Mouse (Mus musculus) hematopoietic multipotent progenitor cell, adult 10-12 weeks (in vitro differentiated cells): ENCODE data around the gene Cth. TPM values are rescaled to one million over a fixed set of nuclear protein-coding genes. Genes with fewer than 3 reads are reported as not detected.

ENCODE experiments used
- polyA plus RNA-seq: library from polyadenylated mRNA; stranded (reverse); fragments of >175 nt; gene quantifications from 2 replicates; pipeline ENCODE4 v1.2.3, GENCODE M21; 2012; ENCODE audit warnings: low replicate concordance

Gene Cth
- not detected in 2 replicates for polyA plus RNA-seq

GRCm38 (mm10) chr3:157924692-157925328, at the start of gene Cth:
TSS of gene Cth (minus strand) at chr3:157925077.

GRCm38 (mm10) chr3:157946843-157947358, 22.0 kb upstream of the Cth start, which contains the start of gene Ankrd13c:
TSS of gene Ankrd13c (plus strand) at chr3:157947239.

Other genes starting within 250 kb of the Cth start
- 30.0 and 51.7 TPM in 2 replicates for gene Ankrd13c, start 22.2 kb upstream of the Cth start, polyA plus RNA-seq
- gene Srsf11, start 111.6 kb upstream of the Cth start, polyA plus RNA-seq, result 104 TPM in 2 replicates
- 10.3 and 11.5 TPM in 2 replicates for gene Lrrc40, start 111.6 kb upstream of the Cth start, polyA plus RNA-seq